Mouse (Mus musculus): ENCODE data around the gene Cic.

DNA sequence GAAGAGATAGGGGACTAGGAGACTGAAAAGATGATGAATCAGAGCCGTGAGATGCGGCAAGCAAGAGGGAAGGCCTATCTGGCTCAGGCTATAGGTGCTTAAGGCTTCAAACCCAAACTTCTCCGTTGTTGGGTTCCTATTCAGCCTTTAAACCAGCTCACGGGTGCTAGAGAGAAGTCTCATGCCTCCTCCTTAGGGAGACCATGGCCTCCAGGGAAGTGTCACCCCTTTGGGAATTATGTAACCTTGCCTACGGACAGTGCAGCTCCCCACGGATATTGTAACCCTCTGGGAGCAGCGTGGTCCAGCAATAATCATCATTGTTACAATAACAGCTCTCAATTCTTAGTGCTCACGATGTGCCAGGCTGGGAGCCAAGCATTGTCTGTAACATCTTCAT is 15.7 kb upstream of the Cic start:
- TF ChIP-seq CTCF (IDR thresholded peaks at IDR 0.05; ENCODE audit: control insufficient read depth, insufficient read depth, low read length) (no peak), POLR2A (IDR thresholded peaks at IDR 0.05; ENCODE audit: borderline replicate concordance, control insufficient read depth, low read depth, low read length) (no peak)
